Mouse (Mus musculus) c-Kit-positive CD71-positive TER-119-positive erythroid progenitor cells, embryonic 14.5 days (primary cell): ENCODE measurements around the gene Psmb1.
"Not testable (repeated sequence)": the region's sequence is repeated elsewhere in the genome, so short reads cannot be mapped to it uniquely, and the experiment has no call there.

Source experiments
- DNase-seq: peaks from one replicate; pipeline ENCODE4 v3.0.0-alpha.2; 2013; ENCODE audit warnings: low spot score

Gene Psmb1

DNA sequence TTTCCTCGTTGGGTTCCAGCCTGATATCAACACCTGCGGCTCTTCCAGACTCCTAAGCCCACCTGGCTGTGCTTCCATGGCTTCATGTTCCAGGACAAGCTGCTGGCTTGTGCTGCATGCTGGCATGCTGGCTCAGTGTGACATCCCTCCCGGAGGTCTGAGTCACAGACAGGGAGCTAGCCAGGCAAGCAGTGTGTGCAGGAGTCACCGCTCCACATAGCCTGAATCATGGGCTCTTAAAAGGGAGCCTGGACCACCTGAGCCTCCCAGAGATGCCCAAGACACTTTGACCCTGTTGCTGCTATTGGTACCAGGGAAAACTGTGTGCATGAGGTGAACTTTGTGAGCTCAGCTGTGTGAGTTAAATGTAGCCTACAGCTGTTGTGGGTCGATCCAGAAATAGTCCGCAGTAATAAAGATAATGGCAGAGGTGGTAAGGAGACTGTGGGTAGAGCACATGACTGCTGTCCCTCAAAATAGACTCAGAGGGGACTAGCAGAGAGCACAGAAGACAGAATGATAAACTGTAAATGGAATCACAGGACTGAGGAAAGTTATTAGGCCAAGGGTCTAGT, 37.5 kb downstream of the Psmb1 start:
- no peak for DNase-seq

DNA sequence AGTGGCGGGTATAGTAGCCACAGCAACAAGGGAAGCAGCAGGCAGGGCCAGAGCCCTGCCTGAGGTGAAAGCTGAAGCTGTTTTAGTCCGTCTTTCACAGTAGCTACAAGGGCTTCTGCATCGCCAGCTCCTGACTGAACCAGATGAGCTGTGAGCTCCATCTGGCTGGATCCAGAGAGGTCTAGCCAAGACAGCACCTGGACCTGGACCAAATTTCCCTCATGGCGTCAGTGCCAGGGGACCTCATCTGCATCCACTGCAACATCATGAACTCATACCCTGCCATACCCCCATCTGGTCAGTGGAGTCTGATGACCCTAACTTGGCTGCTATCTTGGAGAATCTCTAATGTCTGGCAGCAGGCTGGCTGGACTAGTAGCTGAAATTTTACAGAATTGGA, 39.8 kb downstream of the Psmb1 start:
- no peak for DNase-seq

DNA sequence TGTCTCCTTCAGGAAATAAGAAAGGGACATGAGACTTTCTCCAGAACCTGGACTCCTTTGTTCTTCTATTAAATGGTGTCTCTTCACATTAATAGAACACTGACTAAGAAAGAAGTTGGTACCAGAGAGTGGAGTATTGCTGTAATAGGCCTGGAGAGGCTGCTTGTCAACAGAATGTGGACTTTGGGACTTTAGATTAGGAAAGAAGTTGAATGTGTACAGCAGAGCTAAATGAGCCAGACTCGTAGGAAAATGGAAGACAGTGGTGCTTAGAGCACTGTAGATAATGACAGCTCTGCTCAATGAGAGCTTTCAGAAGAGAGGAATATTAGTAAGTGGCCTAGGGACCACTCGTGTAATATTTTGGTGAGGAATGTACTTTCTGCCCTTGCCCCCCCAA, 43.0 kb downstream of the Psmb1 start:
- no peak for DNase-seq

DNA sequence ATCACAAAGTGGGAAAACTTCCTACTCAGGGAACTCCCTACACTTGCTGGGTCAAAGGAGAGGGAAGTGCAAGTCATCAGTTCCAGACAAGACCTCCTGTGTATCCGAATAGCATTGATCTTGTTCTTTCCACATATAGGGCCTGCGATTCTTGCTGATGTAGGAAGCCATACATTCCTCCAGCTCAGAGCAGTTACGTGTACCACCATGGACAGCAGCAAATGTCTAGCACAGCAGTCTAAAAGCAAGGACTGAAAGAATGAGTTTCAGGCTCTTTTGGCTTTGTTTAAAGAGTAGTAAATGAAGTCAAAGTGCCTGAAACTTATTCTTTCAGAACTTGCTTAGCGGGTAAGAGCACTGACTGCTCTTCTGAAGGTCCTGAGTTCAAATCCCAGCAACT, 44.3 kb downstream of the Psmb1 start:
- no peak for DNase-seq

DNA sequence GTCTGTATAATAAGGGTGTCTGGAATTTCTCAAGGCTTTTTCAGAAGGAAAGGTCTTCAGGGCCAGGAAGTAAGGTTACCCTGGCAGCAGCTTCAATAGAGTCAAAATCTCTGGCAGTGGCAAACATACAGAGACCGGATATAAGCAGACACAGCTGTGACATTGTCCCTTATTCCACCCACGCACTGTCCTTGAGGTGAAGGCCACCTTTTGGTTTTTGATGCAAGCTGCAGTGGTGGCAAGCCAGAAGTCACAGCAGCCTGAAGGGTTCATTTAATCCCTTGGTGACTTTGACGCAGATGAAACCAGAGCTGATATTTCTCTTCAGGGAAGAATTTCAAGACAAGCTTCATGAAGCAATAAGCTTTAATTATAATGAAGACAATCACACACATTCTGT, 49.9 kb downstream of the Psmb1 start:
- no peak for DNase-seq

DNA sequence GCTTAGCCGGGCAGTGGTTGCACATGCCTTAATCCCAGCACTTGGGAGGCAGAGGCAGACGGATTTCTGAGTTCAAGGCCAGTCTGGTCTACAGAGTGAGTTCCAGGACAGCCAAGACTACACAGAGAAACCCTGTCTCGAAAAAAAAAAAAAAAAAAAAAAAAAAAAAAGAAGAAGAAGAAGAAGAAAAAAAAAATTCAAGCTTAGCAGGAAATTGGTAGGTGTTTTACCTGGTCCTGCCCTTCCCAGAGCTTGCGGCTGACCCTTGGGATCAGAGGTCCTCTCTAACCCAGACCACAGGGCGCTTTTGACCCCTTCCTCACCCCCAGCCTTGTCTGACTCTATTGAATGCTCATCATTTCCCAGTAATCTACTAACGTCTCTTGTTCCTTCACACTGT, 50.4 kb downstream of the Psmb1 start:
- DNase-seq = not testable (repeated sequence)

DNA sequence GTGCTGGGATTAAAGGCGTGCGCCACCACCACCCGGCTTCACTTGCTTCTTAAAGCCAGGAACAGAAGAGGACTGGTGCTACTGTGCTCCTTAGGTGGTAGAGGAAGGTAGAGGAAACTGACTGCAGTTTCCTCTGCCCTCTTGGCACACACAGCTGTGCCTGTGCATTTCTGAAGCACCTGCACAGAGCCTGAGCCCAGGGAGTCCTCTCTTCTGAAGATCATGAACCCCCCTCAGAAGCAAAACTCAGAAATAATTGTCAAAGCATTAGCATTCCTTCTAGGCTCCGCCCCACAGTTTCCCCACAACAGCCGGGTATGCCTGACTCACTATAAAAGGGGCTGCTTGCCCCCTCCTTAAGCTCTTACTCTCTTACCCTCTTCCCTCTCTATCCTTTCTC, 51.7 kb downstream of the Psmb1 start:
- no peak for DNase-seq

DNA sequence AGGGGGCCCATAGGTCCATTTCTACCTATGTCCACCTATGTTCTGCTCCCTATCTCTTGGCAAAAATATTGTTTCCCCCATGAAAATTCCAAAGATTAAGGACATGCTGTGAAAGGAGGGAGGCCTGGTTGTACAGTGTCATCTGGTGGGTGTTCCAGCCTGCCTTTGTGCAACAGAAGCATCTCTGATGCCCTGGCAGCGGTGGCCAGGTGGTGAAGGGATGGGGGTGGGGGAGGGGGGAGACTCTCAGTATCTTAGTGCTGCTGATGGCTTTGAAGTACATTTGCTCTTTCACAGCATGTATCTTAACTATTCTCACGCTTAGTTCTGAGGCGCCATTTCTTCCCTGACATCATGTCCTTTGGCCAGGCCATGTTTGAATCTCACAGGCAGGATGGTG, 54.1 kb downstream of the Psmb1 start:
- no peak for DNase-seq

DNA sequence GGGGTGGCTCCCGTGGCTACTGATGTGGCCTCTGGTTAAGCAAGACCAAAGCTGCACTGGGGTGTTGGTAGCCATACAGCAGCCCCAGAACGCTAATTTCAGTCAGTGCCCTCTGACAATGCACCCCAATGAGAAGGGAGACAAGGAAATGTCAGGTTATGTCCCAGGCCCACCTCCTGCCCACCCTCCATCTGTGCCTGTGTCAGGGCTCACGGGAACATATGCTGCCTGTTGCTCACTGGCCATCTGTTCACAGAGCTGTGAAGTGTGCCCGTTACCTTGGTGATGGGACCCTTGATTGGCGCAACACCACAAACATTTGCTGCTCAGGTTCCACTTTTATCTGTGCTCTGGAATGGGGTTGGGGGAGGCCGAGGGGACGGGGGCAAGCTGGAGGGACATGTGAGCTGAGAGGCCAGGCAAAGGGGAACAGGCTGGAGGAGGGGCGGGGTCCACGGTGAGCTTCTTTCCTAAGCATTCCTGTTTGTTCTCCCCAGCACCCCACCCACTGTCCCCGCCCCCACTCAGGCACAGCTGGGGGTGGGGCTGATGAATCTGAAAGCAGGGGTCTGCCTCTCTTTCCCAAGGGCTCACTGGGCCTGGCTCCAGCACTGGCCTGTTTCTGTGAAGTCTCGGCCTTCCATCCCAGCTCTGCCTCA, 59.0 kb downstream of the Psmb1 start:
- DNase-seq = no peak

DNA sequence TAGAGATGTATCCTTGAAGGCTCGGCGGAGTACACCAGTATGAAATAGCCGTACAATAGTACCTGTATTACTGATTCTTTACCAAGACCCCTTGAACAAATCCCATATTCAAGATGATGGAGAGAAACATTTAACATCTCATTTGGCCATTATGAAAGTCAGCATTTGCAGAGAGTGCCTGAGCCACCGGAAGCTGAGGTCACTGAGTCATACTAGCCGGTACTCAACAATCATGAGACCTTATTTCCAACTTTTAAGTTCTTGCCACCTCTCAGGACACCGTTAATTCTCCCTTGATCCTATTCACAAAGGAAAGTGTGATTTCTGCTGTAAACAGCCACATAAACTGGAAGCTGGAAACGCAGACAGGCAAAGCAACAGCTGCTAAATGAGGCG, 59.5 kb downstream of the Psmb1 start:
- no peak for DNase-seq

DNA sequence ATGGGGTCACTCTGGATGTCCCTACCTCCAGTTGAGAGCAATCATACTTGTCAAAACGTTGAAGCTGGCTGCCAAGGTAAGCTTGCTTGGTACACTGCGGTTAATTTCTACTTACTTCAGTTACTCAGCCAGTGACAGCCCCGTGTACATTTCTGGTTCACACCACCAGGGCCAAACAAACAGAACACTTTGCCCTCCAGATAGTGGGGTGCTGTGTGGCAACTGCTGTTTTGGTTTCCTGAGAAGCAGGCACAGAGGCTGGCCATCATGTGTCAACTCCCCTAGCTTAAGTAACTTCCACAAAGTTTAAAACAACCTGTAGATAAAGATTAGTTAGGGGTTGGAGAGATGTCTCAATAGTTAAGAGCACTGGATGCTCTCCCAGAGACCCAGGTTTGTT, 64.8 kb downstream of the Psmb1 start:
- DNase-seq = no peak

DNA sequence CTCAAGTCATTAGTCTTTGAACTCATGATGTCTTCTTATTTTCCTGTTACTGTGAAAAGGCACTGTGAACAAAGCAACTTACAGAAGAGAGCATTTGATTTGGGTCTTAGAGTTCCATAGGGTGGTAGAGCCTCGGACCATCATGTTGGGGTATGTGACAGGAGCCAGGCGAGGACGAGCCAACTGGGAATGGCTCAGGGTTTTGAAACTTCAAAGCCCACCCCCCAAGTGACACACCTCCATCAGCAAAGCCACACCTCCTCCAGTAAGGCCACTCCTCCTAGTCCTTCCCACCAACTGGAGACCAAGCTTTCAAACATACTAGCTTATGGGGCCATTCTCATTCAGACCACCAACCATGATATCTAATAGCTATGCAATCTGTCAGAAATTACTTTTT, 67.5 kb downstream of the Psmb1 start:
- no peak for DNase-seq

DNA sequence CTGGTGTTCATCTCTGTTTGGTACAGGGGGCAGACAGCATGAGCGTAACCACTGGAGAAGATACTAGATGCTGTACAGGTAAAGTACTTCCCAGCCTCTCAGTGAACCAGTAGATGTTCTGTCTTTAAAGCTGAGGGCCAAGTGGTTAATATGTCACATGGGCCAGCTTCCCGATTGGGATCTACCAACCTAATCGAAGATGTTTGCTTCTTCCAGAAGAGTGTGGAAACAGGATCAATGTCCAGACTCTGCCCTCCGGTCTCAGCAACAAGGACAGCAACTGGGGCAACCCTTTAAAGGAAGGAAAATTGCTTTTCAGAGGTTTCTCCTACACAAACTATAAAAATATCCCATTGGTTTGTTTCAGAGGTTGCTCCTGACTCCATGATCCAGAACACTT, 68.0 kb downstream of the Psmb1 start:
- DNase-seq = no peak

DNA sequence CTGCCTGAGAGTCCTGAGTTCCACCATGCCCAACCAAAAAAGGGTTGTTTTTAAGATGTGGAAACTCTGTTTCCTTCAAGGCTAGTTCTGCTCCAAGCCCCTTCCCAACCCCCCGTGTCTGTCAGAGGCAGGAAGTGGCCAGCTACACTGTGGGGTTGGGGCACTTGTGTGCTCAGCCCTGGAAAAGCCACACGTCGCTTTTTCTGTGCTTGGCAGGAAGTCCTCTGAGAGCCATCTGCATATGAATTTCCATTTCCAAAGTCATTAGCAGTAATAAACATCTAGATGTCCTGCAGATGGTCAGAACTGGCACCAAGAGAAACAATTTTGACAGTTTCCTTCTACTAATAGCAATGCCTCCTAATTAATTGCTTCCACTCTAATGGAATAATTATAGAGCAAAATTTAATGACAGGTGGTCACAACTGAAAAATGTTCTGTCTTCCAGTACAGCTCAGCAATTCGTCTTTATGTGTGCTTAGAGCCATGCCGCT, 68.5 kb downstream of the Psmb1 start:
- DNase-seq = no peak

DNA sequence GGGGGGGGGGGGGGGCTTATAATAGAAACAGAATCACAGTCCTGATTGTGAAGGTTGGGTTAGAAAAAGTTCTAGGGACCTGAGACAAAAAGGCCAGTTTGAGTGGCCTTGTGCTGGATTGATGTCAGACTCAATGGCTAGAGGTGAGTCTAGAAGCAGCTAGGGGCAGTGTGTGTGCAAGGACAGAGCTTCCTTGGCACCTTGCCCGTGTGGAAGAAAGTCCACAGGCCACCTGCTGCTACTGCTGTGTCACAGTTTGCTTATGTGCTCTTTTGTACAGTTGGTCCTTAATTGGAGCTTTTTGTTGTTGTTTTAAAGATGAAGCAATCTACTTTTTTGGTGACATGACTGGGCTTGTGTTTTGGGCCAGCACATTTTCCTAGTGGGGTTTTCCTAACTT, 69.6 kb downstream of the Psmb1 start:
- DNase-seq = no peak

DNA sequence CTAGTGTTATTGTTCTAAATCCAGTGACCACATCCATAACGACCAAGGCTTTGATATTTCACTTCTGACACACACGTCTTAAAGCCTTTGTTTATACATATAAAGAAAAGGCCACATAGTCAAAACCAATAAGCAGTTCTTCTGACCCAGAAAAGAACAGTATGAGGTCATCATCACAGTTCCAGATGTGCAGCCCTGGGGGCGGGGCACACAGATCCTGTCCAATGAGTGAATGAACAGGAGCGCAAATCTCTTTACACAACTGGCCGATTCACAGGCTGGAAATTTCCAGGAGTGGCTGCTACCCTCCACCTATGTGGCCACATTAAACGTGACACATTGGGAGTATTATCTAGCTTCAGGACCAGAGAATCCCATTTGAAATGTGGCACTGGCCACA, 70.1 kb downstream of the Psmb1 start:
- DNase-seq = no peak

DNA sequence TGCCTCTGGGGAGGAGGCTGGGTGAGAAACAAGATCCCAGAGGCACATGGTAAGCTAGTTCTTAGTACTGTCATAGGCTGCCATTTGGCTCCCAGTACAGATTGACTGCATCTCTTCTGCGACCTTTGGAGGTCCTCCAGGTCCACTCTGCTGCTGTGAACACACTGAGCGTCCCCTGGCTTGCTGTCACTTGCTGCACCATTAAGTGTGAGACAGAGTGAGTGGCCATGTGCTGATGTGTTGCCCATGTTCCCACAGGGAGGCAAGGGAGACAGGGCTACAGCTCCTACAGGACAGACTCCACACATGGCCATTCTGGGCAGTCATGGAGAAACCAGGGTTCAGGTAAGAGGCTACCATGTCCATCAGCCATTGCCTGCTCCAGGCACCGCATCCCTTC, 73.6 kb downstream of the Psmb1 start:
- no peak for DNase-seq
